Mouse (Mus musculus): ENCODE data around the gene Ahcyl2.
"Not testable (repeated sequence)": the region's sequence is repeated elsewhere in the genome, so short reads cannot be mapped to it uniquely, and the experiment has no call there.

The Ahcyl2 gene

GRCm38 (mm10) chr6:29812651-29813050, 44.8 kb downstream of the Ahcyl2 start:
- no peak for DNase-seq (ENCODE audit: extremely low read depth, low read depth, low spot score)

- peak; percentile 80 for DNase-seq (ENCODE audit: extremely low read depth, low read depth, low spot score)
Observed at GRCm38 (mm10) chr6:29814616-29815015, 46.8 kb downstream of the Ahcyl2 start.

- DNase-seq (ENCODE audit: extremely low read depth, low read depth, low spot score): no peak
Observed at GRCm38 (mm10) chr6:29815060-29815459, 47.2 kb downstream of the Ahcyl2 start.

DNA sequence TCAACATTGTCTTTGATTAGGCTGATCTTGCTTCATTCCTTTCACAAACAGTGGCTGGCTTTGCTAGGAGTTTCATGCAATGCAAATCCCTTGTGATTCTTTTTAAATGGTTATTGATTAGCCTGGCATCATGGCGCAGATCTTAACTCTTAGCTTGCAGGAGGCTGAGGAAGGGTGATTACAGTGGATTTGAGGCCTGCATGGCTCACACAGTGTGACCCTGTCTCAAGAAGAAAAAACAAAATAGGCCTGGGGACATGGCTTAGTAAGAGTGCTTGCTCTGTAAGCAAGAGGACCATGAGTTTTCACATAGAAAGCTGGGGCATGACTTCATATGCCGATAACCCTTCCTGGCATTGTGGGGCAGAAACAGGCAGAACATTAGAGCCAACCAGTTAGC, 47.8 kb downstream of the Ahcyl2 start:
- DNase-seq (ENCODE audit: extremely low read depth, low read depth, low spot score): peak; percentile 66

- DNase-seq (ENCODE audit: extremely low read depth, low read depth, low spot score): not testable (repeated sequence)
Observed at GRCm38 (mm10) chr6:29816371-29816770, 48.6 kb downstream of the Ahcyl2 start.

DNA sequence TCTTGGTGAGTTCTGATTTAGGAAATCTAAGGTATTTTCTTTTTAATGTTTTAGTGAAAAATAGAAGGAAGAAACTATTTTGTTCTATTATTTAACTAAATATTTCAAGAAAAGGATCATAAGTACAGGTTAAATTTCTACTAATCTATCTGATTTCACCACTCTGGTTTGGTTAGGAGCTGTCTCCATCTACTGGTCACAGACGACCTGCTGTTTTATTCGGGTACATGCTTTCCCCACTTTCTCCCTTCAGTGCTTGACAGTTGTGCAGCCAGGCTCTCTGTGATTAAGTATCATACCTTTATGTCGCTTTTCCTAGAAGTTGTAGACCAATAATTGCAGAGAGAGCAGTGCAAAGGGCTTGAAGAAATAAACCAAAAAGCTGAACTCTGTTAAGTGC, 51.5 kb downstream of the Ahcyl2 start:
- no peak for DNase-seq (ENCODE audit: extremely low read depth, low read depth, low spot score)

DNA sequence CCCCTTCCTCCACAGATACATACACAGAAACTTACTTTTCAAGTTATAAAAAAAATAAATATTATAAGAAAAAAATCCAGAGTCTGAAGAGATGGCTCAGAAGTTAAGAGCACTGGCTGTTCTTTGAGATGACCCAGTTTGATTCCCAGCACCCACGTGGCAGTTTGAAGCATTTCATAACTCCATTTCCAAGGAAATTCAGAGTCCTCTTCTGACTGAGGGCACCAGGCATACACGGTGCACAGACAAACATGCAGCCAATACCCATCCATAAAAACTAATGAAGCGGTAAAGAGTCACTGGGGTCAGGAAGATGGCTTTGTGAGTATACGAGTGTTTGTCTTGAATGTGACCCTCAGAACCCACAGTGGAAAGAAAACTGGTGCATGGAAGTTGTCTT, 52.5 kb downstream of the Ahcyl2 start:
- no peak for DNase-seq (ENCODE audit: extremely low read depth, low read depth, low spot score)

- no peak for DNase-seq (ENCODE audit: extremely low read depth, low read depth, low spot score)
Observed at GRCm38 (mm10) chr6:29820926-29821325, 53.1 kb downstream of the Ahcyl2 start.

DNA sequence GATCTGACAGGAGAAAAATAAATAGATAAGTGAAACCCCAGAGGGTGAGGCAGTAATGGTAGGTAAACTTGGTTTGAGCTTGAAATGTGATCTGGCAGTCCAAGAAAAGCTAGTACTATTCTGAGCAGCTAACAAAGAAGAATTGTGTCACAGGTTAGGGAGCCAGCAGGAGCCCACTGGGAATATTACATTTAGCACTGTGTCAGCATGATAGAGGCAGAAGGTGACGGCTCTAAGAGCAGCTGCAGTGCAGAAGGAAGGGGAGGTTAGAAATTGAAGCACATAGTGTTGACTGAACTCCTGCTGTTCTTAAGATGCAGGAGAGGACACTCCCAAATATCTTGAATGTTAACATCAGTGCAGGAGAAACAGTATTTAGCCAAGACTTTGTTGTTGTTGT, 54.0 kb downstream of the Ahcyl2 start:
- DNase-seq (ENCODE audit: extremely low read depth, low read depth, low spot score): no peak

GRCm38 (mm10) chr6:29825302-29825701, 57.5 kb downstream of the Ahcyl2 start:
- no peak for DNase-seq (ENCODE audit: extremely low read depth, low read depth, low spot score)

GRCm38 (mm10) chr6:29827291-29828242, 59.8 kb downstream of the Ahcyl2 start:
- DNase-seq (ENCODE audit: extremely low read depth, low read depth, low spot score): no peak

DNA sequence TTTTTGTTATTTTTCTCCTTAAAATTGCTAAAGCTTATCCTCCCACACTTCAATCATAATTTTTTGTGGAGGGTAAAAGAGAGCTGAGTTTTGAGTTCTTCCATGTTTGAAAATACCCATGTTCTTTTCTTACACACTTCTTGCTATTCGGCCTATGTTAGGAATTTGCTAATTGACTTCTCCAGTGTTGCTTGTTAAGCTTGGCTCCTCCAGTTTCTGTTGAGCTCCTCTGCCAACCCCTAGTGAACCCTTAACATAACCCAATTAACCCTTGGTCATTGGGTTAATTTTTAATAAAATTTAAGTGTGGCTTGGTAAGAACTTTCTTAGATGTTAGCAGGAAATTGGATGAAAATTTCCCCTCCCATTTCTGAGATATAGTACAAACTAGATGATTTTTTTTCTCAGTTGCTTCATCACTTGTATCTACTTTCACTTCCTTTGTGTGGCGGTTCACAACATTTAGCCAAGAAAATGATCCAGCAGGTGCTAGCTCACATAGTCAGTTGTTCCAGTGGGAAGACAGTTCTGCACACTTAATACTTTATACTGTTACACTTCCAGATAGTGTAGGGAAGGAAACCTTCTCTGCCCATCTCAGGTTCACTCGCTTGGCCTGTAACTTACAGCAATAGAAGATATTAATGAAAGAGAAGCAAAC, 60.9 kb downstream of the Ahcyl2 start:
- no peak for DNase-seq (ENCODE audit: extremely low read depth, low read depth, low spot score)

GRCm38 (mm10) chr6:29832356-29832755, 64.5 kb downstream of the Ahcyl2 start:
- DNase-seq (ENCODE audit: extremely low read depth, low read depth, low spot score): no peak

- DNase-seq (ENCODE audit: extremely low read depth, low read depth, low spot score): no peak
Observed at GRCm38 (mm10) chr6:29833117-29833516, 65.3 kb downstream of the Ahcyl2 start.

DNA sequence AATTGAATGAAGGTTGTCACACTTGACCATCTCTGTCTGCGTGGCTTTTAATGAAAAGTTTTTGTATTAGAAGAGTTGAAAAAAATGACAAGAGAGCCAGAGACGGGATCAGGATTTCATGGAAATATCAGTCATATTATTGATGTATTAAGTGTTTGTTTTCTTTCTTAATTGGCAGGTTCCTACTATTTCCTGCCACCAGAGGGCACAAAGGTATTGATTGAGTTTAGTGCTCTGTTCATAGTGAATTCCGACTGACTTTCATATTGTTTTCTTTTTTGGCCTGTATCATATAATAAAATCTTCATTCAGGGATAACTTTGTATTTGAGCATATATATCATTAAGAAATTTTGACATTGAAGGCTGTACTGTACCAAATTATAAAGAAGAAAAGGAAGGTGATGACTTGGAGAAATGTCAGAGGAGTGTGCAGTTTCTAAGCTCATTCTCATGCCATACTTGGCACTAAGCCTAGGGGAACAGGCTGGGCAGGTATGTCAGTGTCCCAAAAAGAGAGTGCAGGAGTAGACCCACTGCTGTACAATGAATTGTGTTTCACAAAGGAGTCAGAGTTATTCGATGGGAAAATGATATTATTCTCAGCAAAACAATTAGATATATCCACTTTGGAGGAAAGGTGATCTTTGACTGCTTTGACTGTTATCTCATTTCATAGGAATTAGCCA, 65.9 kb downstream of the Ahcyl2 start:
- DNase-seq (ENCODE audit: extremely low read depth, low read depth, low spot score): no peak

DNA sequence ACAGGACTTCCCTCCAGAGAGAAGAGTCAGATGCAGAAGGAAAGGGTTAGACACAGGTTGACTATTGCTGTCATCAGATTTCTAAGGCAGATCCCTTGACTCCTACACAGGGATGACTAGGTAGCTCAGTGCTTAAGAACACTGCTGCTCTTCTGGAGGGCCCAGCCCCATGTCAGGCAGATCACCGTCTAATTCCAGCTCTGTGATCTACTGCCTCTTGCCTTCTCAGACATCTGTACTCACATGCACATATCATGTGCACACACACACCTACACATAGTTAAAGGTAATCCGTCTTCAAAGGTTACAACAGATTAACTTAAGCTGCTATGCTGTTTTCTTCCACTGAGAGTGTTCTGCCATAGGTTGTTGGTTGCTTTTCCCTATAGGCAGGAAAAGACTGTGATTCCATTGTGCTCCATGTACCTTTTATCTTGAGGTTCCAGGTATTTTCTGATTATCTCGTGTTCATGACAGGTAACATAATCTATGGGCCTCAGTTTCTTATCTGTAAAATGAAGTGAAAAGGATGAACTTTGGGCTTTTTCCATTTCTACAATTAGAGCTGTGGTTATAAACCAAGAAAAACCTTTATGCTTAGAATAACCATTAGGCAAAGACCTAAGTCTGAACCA, 67.8 kb downstream of the Ahcyl2 start:
- DNase-seq (ENCODE audit: extremely low read depth, low read depth, low spot score): no peak

GRCm38 (mm10) chr6:29837579-29837978, 69.8 kb downstream of the Ahcyl2 start:
- DNase-seq (ENCODE audit: extremely low read depth, low read depth, low spot score): no peak

DNA sequence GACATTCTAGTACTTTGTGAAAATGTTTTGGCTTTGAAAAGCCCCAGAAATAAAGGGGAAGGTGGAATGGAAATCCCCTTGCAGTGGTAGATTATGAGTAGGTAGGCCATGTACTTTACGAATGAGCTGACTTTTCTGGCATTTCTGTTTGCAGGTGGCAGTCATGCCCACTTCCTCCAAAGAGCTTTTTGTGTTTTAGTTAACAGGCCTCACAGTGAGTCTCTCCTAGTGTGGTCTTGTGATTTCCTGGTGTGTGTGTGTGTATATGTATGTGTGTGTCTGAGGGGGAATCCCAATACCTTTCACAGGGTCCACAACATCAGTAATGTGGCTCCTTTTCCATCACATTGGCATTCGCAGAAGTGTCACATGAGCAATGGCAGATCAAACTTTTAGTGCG, 70.7 kb downstream of the Ahcyl2 start:
- DNase-seq (ENCODE audit: extremely low read depth, low read depth, low spot score): no peak

GRCm38 (mm10) chr6:29840008-29840407, 72.2 kb downstream of the Ahcyl2 start:
- no peak for DNase-seq (ENCODE audit: extremely low read depth, low read depth, low spot score)

GRCm38 (mm10) chr6:29841461-29841860, 73.7 kb downstream of the Ahcyl2 start:
- DNase-seq (ENCODE audit: extremely low read depth, low read depth, low spot score): no peak

- no peak for DNase-seq (ENCODE audit: extremely low read depth, low read depth, low spot score)
Observed at GRCm38 (mm10) chr6:29847643-29848166, 79.9 kb downstream of the Ahcyl2 start.
